Mouse (Mus musculus): Measurements from ENCODE around the gene Rhbdf2.

Rhbdf2 gene

GRCm38 (mm10) chr11:116659027-116659621 is 32.3 kb upstream of the Rhbdf2 start:
- DNase-seq (ENCODE audit: low read depth, low spot score): no peak

DNA sequence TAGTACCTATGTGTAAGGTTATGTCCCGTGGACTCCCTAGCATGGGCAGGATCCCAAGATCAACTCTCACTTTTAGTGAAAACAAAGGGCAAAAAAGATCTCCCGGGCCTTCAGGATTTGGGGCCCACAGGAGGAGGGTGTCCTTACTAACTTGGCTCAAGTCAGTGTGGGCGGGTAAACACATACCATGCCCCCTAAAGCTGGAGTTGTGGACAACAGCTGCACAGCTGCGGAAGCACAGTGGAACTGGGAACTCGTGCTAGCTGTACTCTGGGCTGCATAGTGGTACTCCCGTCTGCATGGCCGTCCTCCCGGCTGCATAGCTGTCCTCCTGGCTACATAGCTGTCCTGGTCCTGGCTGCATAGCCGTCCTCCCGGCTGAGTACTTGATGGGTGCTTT is 31.4 kb upstream of the Rhbdf2 start:
- DNase-seq (ENCODE audit: low read depth, low spot score): no peak

GRCm38 (mm10) chr11:116657311-116658223 is 30.7 kb upstream of the Rhbdf2 start:
- DNase-seq (ENCODE audit: low read depth, low spot score): peak; percentile 91

DNA sequence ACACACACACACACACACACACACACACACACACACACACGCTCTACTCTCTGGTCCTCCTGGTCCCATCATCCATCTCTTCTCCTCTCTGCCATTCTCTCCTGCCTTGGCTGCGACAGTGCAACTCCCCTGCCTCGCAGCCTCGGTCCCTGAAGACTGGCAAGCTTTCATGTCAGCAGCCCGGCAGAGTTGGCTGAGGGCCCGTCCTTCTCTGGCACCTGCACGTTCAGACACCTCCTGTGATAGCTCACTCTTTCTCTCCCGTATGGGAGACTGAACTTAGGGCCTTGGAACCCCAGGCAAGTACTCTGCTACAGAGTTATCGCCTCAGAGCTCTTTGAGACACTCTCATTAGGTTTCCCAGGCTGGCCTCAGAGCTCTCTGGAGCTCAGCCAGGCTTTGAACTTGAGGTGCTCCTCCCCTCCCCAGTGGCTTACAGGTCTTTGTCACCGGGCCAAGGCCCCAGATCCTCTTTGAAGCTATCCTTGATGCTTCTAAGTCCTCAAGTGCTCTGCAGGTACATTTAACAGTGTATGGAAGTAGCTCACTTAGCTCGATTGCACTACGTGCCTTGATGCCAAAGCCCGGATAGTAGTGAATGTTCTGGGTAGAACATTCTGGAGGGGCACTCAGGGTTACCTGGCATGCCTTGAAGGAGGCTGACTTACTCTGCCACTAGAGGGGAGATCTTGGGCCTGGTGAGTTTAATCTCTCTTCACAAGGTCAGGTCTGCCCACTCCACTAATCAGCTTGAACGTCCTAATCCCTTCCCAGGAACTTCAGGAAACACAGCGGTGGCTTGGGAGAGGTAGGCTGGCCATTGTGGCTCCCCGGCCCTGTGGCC is 29.8 kb upstream of the Rhbdf2 start:
- no peak for DNase-seq (ENCODE audit: low read depth, low spot score)

DNA sequence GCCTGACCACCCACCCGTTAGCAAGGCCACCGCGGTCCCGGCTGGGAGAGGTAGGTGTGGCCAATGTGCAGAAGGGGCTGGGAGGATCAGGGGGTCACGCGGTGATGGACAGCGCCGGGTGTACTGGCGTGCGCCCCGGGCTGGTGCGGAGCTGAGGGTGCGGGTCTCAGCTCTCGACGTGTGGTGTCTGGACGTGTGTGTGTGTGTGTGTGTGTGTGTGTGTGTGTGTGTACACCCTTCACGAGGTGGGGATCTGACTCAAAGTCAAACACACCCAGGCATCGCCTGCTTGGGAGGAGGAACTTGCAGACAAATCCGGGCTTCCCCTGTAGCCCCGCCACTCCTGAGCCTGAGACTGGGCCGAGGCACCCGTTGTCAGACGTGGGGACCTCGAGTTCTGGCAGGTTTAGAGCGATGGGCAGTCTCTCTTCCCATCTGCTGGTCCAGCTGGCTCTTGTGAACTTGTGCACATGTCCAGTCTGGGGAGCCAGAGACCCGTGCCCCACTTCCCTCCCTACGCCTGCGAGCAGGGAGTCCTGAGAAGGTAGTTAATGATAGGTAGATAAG is 27.5 kb upstream of the Rhbdf2 start, which contains the start of gene Cygb:
Gene Cygb, minus strand, starts transcription at position 59 of the 567 bp plus-strand sequence.
- DNase-seq (ENCODE audit: low read depth, low spot score): no peak

DNA sequence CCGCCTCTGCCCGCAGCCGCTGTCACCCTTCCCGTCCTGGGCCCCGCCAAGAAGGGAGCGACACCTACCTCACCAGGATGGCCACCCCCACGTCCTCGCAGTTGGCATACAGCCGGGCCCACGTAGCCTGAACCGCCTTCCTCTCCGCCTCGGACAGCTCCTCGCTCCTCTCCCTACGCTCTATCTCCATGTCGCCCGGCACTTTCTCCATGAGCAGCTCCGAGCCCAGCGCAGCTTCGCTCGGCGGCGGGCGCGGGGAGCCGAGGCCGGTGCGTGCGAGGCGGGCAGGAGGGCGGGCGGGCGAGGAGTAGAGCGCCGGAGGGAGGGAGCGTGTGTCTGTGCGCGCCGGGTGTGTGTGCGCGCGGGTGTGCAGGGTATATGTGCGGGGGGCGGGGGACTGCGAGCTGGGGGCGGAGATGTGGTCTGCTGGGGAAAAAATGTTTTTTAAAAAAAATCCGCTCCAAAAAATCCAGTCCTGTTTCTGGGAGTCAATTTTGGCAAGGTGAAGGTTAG is 26.9 kb upstream of the Rhbdf2 start:
- no peak for DNase-seq (ENCODE audit: low read depth, low spot score)

GRCm38 (mm10) chr11:116653234-116653633 is 26.4 kb upstream of the Rhbdf2 start, which contains the start of gene Prcd:
TSS of gene Prcd (plus strand) at chr11:116653534.
- no peak for DNase-seq (ENCODE audit: low read depth, low spot score)

- no peak for DNase-seq (ENCODE audit: low read depth, low spot score)
Observed at GRCm38 (mm10) chr11:116652330-116653098, 25.7 kb upstream of the Rhbdf2 start.

- peak; percentile 88 for DNase-seq (ENCODE audit: low read depth, low spot score)
Observed at GRCm38 (mm10) chr11:116651339-116651738, 24.5 kb upstream of the Rhbdf2 start.

- DNase-seq (ENCODE audit: low read depth, low spot score): no peak
Observed at GRCm38 (mm10) chr11:116650811-116651210, 24.0 kb upstream of the Rhbdf2 start.

DNA sequence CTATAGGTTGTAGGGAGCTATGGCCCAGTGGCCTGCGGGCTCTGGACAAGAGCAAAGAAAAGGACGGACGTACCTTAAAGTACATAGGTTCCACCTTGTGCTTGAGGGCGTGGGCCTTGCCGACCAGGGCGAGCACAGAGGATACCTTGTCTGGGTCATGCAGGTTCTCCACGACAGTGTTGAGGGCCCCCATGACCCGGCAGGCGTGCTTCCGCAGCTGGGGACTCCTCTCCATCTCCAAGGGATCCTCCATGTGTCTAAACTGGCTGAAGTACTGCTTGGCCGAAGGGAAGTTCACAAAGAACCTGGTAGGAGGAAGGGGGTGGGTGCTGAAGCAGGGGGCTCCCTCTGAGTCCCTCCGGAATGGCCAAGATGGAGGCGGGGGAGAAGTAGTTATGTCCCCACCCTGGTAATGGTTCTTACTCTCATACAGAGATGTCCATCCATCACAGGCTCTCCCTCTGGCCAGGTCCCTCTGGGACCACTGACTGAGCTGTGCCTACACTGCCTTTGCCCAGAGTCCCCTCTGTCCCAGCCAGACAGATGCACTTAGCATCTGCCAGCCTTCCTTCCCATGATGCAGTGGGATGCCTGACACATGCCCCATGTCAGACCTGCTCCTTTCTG is 23.0 kb upstream of the Rhbdf2 start:
- DNase-seq (ENCODE audit: low read depth, low spot score): no peak

DNA sequence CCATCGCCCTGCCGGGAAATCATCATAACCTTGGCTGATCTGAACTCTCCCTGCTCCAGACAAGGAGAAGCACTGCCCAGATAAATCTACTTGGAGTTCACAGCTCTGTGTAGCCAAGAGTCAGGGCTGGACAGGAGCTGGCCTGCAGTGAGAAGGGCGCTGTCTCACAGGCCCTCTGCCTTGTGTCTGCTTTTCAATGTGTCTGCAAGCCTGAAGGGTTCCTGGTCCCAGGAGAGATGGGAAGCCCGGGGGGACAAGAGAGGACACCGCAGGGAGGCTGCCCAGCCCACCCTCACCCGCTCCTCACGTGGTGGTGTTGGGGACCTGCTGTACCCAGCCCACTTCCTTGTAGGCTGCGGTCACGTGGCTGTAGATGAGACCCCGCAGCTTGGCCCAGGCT is 22.2 kb upstream of the Rhbdf2 start:
- no peak for DNase-seq (ENCODE audit: low read depth, low spot score)

DNA sequence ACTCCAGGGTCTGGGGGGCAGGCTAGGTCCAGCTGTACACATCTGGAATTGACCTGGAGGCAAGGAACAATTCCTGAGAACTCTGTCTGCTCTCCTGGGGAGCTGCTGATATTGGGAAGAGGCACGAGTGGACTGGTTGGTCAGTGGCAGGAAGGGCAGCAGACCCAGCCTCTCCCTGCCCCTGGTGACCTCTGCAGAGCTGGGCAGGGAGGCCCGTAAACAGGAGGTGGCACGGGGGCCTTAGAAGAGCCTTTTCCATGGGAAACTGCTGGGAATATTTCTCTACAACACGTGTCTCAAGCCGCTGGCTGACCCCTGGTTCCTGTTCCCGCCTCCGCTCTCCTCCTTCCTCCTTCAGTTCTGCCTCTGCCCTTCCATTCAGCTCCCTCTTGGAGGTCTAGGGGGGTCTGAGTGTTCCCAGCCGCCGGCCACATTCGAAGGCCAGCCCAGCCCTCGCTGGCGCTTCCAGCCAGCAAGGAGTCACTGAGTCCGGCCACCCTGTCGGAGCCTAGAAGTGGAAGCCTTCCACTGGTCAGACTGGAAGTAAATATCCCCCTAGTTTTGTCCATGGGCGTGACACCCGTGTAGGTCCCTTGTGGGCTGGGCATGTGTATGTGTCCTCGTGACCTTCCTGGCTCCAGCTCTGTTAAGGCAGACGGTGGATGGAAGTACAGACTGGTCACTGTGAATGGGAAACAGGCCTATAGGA is 21.5 kb upstream of the Rhbdf2 start:
- DNase-seq (ENCODE audit: low read depth, low spot score): no peak

DNA sequence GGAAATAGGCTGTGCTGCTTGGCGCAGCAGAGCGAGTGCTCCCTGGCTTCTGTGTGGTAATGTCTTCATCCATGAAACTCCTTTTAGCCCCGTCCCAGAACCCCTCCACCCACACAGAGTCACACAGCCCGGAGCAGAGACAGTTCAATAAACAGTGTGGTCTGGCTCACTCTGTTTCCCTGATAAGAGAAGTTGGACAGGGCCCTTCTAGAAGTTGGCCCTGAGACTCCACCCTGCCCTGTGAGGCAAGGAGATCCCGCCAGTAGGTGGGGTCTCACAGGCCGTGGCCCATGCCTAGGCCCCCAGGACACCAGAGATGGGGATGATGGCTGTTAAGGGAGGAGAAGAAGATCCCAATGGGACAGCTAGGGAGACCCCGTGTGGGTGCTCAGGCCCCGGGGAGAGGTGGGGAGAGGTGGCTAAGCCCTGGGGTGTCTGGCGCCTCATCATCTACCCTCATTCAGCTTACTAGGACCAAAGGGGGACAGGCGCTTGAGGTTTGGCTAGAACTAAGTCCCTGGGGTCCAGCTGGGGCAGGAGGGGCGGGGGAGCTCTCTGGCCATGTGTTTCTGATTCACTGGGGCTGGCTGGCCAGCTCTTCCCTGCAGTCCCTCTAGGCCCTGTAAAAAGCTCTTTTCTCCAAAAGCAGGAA is 20.6 kb upstream of the Rhbdf2 start:
- DNase-seq (ENCODE audit: low read depth, low spot score): no peak

GRCm38 (mm10) chr11:116646771-116647170 is 20.0 kb upstream of the Rhbdf2 start:
- no peak for DNase-seq (ENCODE audit: low read depth, low spot score)

GRCm38 (mm10) chr11:116646136-116646535 is 19.3 kb upstream of the Rhbdf2 start:
- no peak for DNase-seq (ENCODE audit: low read depth, low spot score)

DNA sequence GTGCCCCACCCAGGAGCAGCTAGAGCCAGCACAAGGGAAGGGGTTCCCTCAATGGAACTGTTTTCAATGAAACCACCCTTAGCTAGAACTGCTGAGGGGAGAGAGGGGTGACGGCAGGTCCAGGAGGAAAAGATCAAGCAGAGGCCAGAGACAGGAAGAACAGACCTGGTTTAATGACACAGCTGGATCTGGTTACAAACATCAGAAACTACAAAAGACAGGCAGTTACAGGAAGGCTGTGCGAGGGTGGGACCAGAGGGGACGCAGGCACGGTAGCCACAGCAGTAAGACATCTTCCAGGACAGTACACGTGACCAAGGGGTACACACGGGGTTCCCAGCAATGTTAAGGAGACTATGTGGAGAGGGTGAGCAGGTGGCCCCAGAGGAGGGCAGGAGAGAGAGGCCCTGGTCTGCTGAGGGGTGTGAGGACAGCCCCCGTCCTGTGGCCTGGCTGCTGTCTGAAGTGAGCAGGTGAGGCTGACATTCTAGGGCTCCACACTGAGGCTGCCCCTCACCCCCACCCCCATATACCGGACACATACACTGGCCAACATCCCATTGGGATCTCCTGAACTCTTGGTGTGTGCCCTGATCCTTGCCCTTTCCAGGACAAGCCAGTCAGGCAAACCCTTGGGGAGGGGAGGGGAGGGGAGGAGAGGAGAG is 18.8 kb upstream of the Rhbdf2 start:
- no peak for DNase-seq (ENCODE audit: low read depth, low spot score)

Measured in telencephalon, adult 2 months (tissue).